Mouse (Mus musculus) cerebellum, postnatal 36 days (tissue): Measurements from ENCODE around the gene Gm21969.

ENCODE experiments used
- DNase-seq, 2 experiments: peaks; one replicate each; pipeline ENCODE4 v3.0.0; 2021 to 2022; ENCODE audit warnings: mixed read lengths in 2 of 2

Gm21969 gene

GRCm38 (mm10) chr4:139602357-139603244 lies at the start of gene Gm21969:
Gene Gm21969, plus strand, starts transcription at chr4:139603186.
- peak; percentile 64 to 70 for DNase-seq

GRCm38 (mm10) chr4:139555235-139555634 lies 47.8 kb upstream of the Gm21969 start:
- no peak for DNase-seq

GRCm38 (mm10) chr4:139555951-139556350 lies 47.0 kb upstream of the Gm21969 start:
- DNase-seq: peak; percentile 41 to 44

- no peak for DNase-seq
Observed at GRCm38 (mm10) chr4:139568361-139568760, 34.6 kb upstream of the Gm21969 start.

GRCm38 (mm10) chr4:139570756-139571155 lies 32.2 kb upstream of the Gm21969 start:
- no peak for DNase-seq

GRCm38 (mm10) chr4:139572928-139573512 lies 30.0 kb upstream of the Gm21969 start:
- peak in 1 of 2 experiments; percentile 4 for DNase-seq

GRCm38 (mm10) chr4:139574156-139574798 lies 28.7 kb upstream of the Gm21969 start:
- DNase-seq: peak; percentile 99 to 100

- DNase-seq: peak; percentile 75
Observed at GRCm38 (mm10) chr4:139574799-139575672, 27.9 kb upstream of the Gm21969 start.

- no peak for DNase-seq
Observed at GRCm38 (mm10) chr4:139575673-139576003, 27.3 kb upstream of the Gm21969 start.

GRCm38 (mm10) chr4:139576251-139576880 lies 26.6 kb upstream of the Gm21969 start:
- DNase-seq: peak in 1 of 2 experiments; percentile 23

- DNase-seq: peak in 1 of 2 experiments; percentile 36
Observed at GRCm38 (mm10) chr4:139577006-139577405, 26.0 kb upstream of the Gm21969 start.

GRCm38 (mm10) chr4:139578389-139578788 lies 24.6 kb upstream of the Gm21969 start:
- DNase-seq: peak in 1 of 2 experiments; percentile 6

- no peak for DNase-seq
Observed at GRCm38 (mm10) chr4:139579003-139579402, 24.0 kb upstream of the Gm21969 start.

- DNase-seq: no peak
Observed at GRCm38 (mm10) chr4:139579466-139579865, 23.5 kb upstream of the Gm21969 start.

GRCm38 (mm10) chr4:139580663-139581336 lies 22.2 kb upstream of the Gm21969 start:
- DNase-seq: peak in 1 of 2 experiments; percentile 21

- DNase-seq: peak in 1 of 2 experiments; percentile 44
Observed at GRCm38 (mm10) chr4:139581427-139582051, 21.4 kb upstream of the Gm21969 start.

GRCm38 (mm10) chr4:139582346-139582745 lies 20.6 kb upstream of the Gm21969 start:
- peak in 1 of 2 experiments; percentile 11 for DNase-seq

- peak in 1 of 2 experiments; percentile 10 for DNase-seq
Observed at GRCm38 (mm10) chr4:139582903-139583302, 20.1 kb upstream of the Gm21969 start.

- DNase-seq: peak in 1 of 2 experiments; percentile 6
Observed at GRCm38 (mm10) chr4:139583629-139584245, 19.2 kb upstream of the Gm21969 start.

GRCm38 (mm10) chr4:139584704-139585103 lies 18.3 kb upstream of the Gm21969 start:
- DNase-seq: peak; percentile 9 to 20
